Mouse (Mus musculus) induced T-regulatory cell, adult 2 months (primary cell): ENCODE data around the gene Rps25.
"Not testable (repeated sequence)": the region's sequence is repeated elsewhere in the genome, so short reads cannot be mapped to it uniquely, and the experiment has no call there.

Experiments
- DNase-seq: peaks from one replicate; pipeline ENCODE4 v3.0.0-alpha.2; 2012; ENCODE audit warnings: low read depth

Gene Rps25

DNA sequence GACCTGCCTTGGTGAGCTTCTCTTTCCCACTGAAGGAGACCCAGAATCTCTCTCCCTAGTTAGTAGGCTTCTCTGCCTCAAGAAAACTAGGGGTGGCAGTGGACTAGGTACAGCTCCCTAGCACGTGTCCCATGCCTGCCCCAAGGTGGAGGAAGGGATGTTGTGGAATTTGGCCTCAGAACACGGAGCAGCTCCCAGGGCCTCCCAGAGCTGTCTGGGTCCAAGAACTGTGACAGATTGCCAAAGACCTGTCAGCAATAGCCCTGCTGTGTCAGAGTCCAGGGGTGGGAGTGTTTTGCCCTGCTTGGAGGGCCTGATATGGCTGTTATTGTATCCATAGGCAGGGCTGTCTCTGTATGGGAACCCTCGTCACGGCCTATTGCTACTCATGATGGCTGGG lies 5.9 kb upstream of the Rps25 start:
- no peak for DNase-seq

DNA sequence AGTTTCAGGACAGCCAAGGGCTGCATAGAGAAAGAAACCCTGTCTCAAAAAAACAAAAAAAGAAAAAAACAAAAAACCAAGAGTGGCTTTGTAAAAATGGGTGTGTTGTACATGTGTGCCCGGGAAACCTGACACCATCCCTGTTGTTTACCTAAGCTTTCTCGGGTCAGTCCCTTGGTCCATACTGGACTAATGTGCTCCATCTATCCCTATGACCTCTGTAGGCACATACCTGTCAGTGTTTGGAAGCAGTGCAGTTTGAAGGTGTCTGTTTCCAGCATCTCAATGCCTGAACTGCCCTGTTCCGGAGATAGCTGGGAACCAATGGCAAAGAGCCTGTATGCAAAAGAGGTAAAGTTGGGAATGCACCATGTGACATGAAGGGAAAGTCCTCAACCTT lies 1.9 kb upstream of the Rps25 start:
- no peak for DNase-seq

DNA sequence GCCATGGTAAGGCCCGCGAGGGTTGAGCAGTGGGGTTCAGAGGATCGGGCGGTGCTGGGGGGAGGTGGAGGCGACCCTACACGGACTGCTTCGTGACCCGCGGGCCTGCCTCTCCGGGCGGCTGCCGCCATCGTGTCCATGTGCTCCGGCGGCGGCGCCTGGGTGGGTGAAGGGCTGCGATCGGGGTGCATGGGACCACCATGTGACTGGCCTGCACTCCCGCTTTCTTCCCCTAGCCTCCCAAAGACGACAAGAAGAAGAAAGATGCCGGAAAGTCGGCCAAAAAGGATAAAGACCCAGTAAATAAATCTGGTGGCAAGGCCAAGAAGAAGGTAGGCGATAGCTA lies 786 bp downstream of the Rps25 start:
- DNase-seq: no peak

DNA sequence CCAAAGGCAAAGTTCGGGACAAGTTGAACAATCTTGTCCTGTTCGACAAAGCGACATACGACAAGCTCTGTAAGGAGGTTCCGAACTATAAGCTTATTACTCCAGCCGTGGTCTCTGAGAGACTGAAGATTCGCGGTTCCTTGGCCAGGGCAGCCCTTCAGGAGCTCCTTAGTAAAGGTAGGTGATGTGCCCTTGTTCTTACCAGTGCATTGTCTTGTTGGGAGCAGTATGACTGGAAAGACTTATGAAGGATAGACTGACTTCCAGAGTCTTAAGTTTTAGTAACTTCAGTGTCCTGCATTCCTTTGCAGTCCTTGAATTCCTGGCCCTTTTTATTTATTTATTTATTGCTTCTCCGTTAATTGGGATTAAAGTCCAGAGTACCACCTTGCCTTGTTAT lies 1.8 kb downstream of the Rps25 start:
- not testable (repeated sequence) for DNase-seq

DNA sequence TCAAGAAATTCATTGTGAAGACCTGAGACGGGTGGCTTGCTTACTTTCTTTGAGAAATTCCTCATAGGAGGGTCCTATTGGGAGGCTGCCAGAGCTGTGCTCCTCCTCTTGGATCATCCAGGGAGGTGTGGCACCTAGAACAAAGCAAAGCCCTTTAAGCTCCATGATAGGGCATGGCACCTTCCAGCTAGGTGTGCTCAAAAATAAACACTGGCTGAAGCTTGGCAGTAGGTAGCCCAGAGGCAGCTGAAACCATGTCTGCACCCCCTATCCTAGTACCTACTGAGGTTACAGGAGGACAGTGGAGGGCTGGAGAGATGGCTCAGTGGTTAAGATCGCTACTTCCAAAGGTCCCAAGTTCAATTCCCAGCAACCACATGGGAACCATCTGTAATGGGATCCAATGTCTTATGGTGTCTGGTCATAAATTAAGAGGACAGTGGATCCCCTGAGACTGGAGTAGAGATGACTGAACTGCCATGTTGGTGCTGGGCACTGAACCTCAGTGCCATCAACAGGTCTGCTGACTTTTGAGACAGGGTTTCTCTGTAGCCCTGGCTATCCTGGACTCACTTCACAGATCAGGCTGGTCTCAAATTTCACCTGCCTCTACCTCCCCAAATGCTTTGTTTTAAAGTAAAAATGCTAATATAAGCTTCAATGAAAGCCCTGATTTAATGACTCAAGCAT lies 3.9 kb downstream of the Rps25 start:
- DNase-seq: no peak

DNA sequence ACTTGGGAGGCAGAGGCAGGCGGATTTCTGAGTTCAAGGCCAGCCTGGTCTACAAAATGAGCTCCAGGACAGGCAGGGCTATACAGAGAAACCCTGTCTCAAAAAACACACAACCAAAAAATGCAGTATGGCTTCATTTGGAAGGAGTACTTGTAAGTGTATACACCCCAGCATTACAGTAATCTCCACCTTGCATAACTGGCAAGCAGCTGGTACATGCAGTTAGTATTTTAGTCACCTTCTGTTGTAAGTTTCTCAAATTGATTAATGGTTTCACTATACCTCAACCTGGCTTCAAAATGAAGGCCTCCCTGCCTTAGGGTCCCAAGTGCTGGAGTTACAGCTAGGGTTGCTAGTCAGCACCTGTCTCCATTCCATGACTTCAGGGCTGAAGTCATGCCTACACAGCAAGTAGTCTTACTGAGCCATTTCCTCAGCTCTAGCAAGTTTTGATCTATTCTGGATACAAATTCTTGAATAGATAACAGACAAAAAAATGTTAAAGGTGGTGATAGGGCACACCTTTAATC lies 4.7 kb downstream of the Rps25 start:
- DNase-seq: no peak

DNA sequence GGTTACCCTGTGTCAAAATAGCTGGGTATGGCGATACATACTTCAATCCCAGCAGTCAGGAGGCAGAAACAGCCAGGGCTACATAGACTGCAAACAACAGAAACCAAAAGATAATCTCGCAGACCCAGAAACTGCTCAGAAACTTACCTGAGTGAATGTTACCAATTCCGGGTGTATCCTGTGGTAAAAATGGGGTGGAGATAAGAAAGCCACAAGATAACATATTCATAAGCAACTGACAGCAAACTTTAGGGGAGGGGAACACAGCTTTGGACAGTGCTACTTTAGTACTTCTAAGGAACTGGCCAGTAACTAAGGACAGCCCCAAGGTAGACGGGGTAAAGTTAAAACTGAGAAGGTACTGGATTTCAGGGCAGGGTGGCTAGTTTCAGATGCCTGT lies 5.4 kb downstream of the Rps25 start:
- peak; percentile 72 for DNase-seq

DNA sequence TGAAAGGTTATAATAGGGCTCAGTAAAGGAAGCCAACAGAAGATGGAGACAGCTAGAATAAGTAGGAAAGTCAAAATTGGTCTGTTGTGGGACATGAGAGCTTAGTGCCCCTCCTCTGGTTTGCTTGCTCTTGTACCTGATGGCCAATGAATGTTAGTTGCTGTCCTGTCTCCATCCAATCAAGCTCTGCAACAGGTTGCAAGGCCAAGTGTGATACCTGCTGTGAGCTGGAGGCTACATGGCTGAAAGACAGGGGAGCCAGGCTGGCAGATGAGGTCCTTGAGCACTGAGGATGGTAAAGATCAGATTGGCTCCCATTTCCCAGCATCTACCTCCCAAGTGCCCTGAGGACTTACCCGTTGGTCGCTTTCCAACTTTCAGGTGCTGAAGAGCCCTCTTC lies 5.8 kb downstream of the Rps25 start:
- DNase-seq: no peak

DNA sequence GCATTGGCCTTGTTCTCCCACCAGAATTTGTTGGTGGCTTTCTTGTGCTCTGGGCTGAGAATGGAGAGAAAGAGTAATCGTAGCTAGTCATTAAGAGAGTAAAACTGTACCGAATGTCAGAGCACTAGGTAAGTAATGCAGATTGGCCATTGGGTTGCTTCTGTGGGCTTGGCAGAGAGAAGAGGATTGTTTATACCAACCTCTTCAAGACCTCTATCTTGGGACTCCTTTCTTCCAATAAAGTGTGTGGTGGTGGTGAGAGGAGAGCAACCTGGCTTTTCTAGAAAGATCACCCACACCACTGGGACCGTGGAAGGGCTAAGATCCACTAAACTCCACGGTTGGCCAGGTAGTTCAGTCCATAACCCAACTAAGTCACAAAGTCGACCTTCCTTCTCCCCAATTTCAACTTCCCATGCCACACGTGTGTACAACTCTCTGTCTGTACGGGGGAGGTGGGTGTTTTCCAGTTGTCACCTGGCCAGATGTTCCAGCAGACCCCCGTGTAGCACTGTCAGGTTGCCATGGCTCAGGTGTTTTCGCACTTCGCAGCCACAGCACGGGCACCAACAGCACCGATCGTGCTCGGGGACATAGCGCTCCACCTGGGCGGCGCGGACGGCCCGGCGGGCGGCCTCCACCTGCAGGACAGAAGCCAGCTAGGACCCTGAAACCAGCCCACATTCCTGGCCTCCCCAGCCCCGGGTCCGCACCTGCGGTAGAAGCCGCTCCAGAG lies 10.4 kb downstream of the Rps25 start:
- peak; percentile 59 for DNase-seq

DNA sequence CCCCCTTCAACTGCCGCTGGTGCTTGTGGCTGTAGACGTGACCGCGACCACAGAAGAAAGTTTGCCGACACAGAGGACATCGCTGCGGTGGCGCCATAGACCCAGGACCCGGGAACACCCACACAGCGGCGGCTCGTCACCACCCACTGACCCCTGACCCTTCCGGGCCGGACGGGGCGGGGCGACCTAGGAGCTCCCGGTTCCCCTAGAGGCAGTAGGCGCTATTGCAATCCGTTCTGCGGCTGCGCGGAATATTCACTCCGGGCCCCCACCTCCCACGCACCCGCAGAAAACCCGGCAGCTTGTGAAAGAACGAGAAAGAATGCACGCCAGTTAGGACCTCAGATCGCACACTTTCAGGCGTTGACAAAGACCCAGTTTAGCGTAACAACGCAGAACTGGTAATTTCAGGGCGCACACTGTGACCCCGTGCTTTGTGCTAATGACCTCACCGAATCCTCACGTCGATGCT lies 11.0 kb downstream of the Rps25 start:
- peak; percentile 97 for DNase-seq

DNA sequence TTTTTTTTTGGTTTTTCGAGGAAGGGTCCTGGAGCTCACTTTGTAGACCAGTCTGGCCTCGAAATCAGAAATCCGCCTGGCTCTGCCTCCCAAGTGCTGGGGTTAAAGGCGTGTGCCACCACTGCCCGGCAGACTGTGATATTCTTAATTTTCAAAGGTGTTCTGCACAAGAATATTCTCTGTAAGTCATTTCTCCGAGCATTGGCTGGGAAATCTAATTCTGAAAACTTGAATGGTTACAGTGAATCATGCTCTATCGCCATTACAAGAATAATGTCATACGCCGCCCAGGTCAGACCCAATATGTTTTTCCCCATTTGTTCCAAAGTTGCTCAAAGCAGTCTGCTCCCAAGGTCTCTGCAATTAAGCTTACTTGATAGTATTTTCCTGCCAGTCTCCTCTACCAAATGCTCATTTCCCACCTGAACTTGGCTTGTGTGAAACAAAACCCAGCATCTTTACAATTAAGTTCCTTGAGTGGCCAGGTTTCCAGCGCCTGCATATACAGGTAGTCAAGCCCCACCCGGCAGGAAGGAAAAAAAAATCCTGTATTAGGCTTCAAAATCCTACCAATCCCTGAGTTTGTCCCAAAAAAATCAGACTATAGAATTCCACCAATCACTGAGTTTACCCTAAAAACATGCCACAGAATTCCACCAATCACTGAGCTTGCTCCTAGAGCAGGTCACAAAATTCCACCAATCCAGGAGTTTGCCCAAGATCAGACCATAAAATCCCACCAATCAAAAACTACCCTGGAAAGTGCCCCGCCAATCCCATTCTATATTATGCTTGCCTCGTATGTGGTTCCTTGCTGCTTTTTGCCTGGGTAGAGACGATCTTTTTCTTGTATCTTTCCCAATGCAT lies 11.8 kb downstream of the Rps25 start, which contains the start of gene Ccdc84:
Gene Ccdc84 (minus strand): TSS at position 51 of the 867 bp plus-strand sequence.
- no peak for DNase-seq

DNA sequence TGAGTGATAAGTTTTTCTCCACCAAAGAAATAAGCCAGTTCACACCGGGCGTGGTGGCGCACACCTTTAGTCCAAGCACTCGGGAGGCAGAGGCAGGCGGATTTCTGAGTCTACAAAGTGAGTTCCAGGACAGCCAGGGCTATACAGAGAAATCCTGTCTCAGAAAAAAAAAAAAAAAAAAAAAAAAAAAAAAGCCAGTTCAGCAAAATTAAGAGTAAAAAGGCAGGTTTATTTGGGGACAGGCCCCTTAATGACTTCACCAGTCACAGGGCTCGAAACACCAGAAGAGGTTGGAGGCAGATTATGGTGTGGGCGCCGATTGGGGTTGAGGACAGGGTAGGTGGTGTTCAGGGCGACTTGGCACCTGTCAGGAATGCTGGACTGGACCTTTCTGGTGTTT lies 12.8 kb downstream of the Rps25 start:
- DNase-seq: not testable (repeated sequence)

DNA sequence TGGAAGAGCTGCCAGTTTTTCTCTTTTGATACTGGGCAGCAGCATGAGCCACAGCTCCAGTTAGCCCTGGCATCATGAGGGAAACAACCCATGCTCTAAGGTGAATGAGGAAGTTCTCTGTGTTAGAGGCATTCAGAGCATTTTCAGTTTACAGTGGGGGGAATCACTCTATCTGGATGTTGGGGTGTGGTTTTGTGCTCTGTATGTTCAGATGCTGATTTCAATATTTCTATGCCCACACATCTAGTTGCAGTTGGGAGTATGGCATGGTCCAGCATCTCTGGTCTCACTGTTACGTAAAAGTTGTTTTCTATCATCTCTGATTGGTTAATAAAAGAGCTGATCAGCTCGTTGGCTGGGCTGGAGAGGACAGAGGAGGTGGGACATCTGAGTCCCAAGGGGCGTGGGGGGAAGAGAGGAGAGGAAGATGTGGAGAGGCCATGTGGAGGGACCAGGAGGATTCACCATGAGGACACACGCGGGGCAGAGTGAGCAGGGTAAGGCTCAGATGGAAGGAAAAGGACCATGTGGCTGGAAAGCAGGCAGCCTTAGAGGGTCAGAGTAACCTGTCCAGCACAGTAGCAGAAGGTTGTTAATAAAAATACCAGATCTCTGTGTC lies 13.4 kb downstream of the Rps25 start:
- no peak for DNase-seq

DNA sequence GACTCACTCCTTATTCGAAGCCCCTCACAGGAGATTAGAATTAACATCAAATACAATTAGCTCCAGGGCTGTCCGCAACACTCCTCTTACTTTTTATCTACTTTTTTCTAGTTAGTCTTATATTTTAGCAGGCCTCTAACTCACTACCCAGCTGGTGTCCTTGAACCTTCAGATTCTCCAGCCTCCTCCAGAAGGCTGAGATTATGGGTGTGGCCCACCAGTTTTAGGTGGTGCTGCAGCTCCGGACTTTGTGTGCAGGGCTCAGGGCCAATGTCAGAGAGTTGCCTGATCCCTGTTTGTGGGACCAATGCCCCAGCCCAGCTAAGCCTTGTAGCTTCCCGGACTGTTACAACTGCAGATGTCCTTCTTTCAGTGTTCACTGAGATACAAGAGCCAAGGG lies 16.6 kb downstream of the Rps25 start:
- no peak for DNase-seq

DNA sequence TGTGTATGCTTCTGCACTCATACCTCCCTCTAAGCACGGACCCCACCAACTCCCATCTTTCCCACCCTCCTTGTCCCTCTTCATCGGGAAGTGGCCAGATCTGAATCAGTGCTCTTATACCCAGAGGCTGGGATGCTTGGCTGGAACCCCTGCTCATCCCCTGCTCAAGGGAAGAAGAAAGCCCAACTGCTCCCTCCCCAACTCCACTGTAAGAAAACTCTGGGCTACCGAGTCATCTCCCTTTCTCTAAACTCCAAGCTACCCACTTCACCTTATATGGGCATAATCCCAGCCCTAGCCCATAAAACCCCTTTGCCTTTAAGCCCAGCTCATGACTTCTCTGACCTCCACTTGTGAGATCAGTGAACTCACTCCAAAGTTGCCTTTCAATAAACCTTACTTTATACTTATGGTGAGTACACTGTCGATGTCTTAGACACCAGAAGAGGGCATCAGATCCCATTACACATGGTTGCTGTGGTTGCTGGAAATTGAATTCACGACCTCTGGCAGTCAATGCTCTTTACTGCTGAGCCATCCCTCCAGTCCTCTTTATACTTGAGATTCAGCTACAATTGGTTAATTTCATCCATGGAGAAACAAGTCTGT lies 25.7 kb downstream of the Rps25 start:
- DNase-seq: no peak

DNA sequence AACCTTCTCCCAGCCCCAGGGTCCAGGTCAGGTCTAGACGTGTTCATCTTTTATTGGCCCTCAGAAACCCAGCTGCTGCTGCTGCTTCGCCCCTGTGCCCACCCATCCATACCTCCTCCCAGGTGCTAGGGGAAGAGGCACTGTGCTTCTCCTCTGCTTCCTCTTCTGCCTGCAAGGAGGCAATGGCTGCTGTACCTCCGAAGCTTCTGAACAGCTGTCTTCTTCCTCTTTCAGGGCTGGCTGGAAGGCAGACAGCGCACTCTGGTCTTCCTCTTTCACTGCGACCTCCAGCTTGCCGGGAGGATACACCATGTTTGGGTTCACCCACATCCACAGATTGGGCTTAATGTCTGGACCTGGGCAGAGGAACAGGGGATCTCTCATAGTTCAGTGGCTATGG lies 28.8 kb downstream of the Rps25 start:
- DNase-seq: no peak

DNA sequence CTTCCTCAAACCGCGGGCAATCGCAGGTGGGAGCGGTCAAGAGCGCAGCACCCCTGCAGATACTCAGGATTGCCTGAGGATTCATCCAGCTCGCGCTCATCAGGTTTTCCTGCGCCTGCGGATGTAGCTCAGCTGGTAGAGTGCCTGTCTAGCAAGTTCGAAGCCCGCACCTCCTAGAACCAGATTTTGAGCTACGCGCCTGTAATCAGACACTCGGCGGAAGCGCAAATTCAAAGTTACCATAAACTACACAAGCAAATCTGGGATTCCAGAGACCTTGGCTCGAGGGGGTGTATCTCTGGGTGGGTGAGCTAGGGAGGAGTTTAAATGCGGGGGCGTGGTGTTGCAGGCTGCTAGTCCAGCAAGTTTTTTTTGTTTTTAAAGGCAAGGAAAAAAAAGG lies 34.0 kb downstream of the Rps25 start, which contains the start of gene Foxr1:
Gene Foxr1 (minus strand): TSS at position 176 of the 400 bp plus-strand sequence.
- DNase-seq: no peak

DNA sequence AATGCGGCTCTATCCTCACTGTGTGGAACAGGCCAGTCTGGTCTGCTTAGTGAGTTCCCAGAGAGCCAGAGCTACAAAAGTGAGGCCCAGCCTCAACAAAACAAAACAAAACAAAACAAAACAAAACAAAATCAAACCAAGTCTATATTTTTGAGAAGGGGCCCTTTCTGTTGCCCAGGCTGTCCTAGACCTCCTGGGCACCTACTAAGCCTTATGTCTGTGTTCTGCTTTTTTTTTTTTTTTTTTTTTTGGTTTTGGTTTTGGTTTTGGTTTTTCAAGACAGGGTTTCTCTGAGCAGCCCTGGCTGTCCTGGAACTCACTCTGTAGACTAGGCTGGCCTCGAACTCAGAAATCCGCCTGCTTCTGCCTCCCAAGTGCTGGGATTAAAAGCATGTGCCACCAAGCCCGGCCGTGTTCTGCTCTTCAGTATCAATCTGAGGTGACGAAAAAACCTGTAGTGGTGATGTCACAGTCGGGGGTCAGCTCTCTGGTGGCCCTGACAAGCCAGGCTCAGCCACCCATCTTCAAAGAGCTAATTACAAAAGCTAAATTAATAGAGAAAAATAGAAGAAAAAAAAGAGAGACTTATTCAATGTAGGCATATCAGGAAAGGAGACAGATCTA lies 37.6 kb downstream of the Rps25 start:
- DNase-seq: peak; percentile 25

DNA sequence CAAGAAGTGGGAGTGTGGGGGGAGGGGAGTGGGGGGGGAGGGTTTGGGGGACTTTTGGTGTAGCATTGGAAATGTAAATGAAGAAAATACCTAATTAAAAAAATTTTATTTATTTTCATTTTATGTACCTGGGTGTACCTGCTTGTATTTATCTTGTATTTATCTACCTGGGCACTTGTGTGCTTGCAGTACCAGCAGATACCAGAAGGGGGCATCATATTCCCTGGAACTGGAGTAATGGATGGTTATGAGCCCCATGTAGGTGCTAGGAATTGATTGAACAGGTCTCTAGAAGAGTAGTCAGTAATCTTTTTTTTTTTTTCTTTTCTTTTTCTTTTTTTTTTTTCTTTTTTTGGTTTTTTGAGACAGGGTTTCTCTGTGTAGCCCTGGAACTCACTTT lies 43.4 kb downstream of the Rps25 start:
- peak; percentile 72 for DNase-seq

DNA sequence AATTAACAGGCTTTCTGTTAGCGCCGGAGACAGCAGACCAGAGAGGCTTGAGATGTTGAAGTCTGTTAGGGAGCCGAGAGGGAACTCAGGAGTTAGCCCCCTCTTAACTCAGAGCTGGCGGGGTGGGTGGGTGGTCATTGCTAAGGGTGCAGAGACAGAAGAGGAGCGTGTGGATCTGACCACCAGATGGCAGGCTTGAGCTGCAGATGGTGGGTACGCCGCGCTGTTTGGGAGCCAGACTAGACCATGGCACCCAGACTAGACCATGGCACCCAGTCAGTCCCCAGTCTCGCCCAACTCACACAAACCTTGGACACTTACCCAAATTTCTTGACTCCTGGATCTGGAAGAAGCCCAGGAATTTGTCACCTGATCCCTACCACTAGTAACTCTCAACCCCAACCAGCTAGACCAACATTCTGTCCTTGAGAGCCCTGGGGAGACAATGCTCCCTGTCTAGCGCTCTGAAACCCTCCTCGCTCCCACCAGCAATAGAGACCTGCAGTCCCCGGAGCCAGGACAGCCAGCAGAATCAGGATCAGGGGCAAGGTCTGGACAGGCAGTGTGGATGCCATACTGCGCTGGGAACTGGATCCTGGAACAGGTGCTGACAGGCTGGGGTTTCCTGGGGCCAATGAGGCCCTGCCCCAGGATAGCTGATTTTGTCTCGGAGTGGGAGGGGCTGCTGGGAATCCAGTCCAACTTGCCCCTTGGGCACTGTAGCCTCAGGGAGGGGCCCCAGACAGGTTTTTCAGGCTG lies 47.4 kb downstream of the Rps25 start:
- DNase-seq: peak; percentile 91
